Mouse (Mus musculus) olfactory bulb, adult 2 months (tissue): ENCODE results near the gene Mgat2.

Experiments used
- CTCF ChIP-seq: fragments of 200-500 bp; IDR thresholded peaks from 2 replicates; pipeline ENCODE4 v1.5.1; 2012; ENCODE audit warnings: low read depth, mild to moderate bottlenecking, low read length, moderate library complexity; ENCODE audit not compliant: insufficient read depth
- POLR2A ChIP-seq: fragments of 200-500 bp; IDR thresholded peaks from 2 replicates; pipeline ENCODE4 v1.6.1; 2012; ENCODE audit warnings: mild to moderate bottlenecking, low read depth, low read length, moderate library complexity; ENCODE audit not compliant: insufficient read depth

GRCm38 (mm10) chr12:69181800-69182199 is 2.2 kb upstream of the Mgat2 start:
- no peak for TF ChIP-seq CTCF
- TF ChIP-seq POLR2A, result no peak
